Mouse (Mus musculus): ENCODE measurements around the gene Gatc. TPM values are rescaled to one million over a fixed set of nuclear protein-coding genes. Genes with fewer than 3 reads are reported as not detected.

Gene Gatc
- polyA plus RNA-seq, 1 experiment from 2014 or later = 37.0 TPM

DNA sequence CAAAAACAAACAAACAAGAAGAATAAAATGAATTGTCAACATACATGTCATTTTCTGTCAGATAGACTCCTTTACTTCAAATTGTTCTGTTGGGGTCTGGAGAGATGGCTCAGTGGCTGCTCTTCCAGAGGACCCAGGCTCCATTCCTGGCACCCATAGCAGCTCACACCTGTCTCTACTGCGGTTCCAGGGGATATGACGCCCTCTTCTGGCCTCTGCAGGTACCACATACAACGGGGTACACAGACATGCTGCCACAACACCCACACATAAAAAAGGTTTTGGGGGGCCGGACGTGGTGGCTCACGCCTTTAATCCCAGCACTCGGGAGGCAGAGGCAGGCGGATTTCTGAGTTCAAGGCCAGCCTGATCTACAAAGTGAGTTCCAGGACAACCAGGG lies 46.8 kb downstream of the Gatc start:
- ATAC-seq (replicated peaks; ENCODE audit: insufficient number of reproducible peaks, low FRiP score, low TSS enrichment, low read depth) (no peak), DNase-seq (ENCODE audit: low spot score) (no peak)
- H3K4me1 ChIP-seq (ENCODE audit: control insufficient read depth, insufficient read depth, low read length) = peaks cover 4% of the 10 kb centered on the region; the same call in 1 of the 2 replicates
- peaks cover 7% of the 10 kb centered on the region for H3K36me3 ChIP-seq (replicated peaks; ENCODE audit: control insufficient read depth, insufficient read depth, low read depth, low read length)
- no peak overlapping the region for H3K4me2 ChIP-seq (ENCODE audit: low read depth, low read length)
- H3K27ac ChIP-seq (replicated peaks; ENCODE audit: low read depth, low read length) = no peak overlapping the region
- H3K4me3 ChIP-seq (ENCODE audit: low read depth, low read length) = no peak overlapping the region
- no peak overlapping the region for H3K9ac ChIP-seq (replicated peaks; ENCODE audit: low read length)
- no peaks in the 10 kb centered on the region for H3K27me3 ChIP-seq (ENCODE audit: control insufficient read depth, insufficient read depth, low read length)
- H3K9me3 ChIP-seq (replicated peaks; ENCODE audit: control insufficient read depth, low read length) = no peaks in the 10 kb centered on the region
- 90% methylated on average over 8 of the region's 8 CpGs for WGBS

DNA sequence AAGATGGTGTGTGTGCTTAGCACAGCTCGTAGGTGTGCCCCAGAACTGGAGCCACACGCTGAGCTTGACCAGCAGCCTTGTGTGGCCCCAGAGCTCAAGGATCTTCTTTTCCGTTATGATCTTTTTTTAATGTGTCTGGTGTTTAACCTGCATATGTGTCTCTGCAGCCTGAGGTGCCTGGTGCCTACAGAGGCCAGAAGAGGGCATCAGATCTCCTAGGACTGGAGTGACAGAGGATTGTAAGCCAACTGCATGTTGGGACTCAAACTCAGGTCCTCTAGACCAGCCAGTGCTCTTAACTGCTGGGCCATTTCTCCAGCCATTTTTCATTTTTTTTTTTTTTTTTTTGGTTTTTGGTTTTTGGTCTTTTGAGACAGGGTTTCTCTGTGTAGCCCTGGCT lies 56.2 kb downstream of the Gatc start:
- ATAC-seq (replicated peaks; ENCODE audit: insufficient number of reproducible peaks, low FRiP score, low TSS enrichment, low read depth) (no peak), DNase-seq (ENCODE audit: low spot score) (no peak)
- H3K27ac ChIP-seq (replicated peaks; ENCODE audit: low read depth, low read length) = no peak overlapping the region
- H3K4me2 ChIP-seq (ENCODE audit: low read depth, low read length) = no peak overlapping the region
- no peaks in the 10 kb centered on the region for H3K4me1 ChIP-seq (ENCODE audit: control insufficient read depth, insufficient read depth, low read length)
- 87% methylated on average over 3 of the region's 3 CpGs for WGBS
- no peak overlapping the region for H3K9ac ChIP-seq (replicated peaks; ENCODE audit: low read length)
- no peaks in the 10 kb centered on the region for H3K9me3 ChIP-seq (replicated peaks; ENCODE audit: control insufficient read depth, low read length)
- H3K27me3 ChIP-seq (ENCODE audit: control insufficient read depth, insufficient read depth, low read length) = no peaks in the 10 kb centered on the region
- no peak overlapping the region for H3K4me3 ChIP-seq (ENCODE audit: low read depth, low read length)
- no peaks in the 10 kb centered on the region; the same call in none of the 2 replicates for H3K36me3 ChIP-seq (replicated peaks; ENCODE audit: control insufficient read depth, insufficient read depth, low read depth, low read length)

Other genes with a start within 250 kb of the Gatc start
- gene Gm10401, start 242.9 kb downstream of the Gatc start, polyA plus RNA-seq (2014; fragmentation: Nextera tagmentation; extraction: Ambion mirVana) = 24.6 and 26.3 TPM in 2 replicates
- 27.7 and 31.8 TPM in 2 replicates for gene Acads, start 221.8 kb downstream of the Gatc start, polyA plus RNA-seq (2014; fragmentation: Nextera tagmentation; extraction: Ambion mirVana)
- 49.6 and 53.0 TPM in 2 replicates for gene Unc119b, start 206.2 kb downstream of the Gatc start, polyA plus RNA-seq (2014; fragmentation: Nextera tagmentation; extraction: Ambion mirVana)
- gene Mlec, start 183.0 kb downstream of the Gatc start, polyA plus RNA-seq (2014; fragmentation: Nextera tagmentation; extraction: Ambion mirVana) = 36.6 and 37.5 TPM in 2 replicates
- gene Cabp1, start 146.8 kb downstream of the Gatc start, polyA plus RNA-seq (2014; fragmentation: Nextera tagmentation; extraction: Ambion mirVana) = 2.4 and 2.7 TPM in 2 replicates
- 101 and 108 TPM in 2 replicates for gene Pop5, start 105.3 kb downstream of the Gatc start, polyA plus RNA-seq (2014; fragmentation: Nextera tagmentation; extraction: Ambion mirVana)
- gene Rnf10, start 68.3 kb downstream of the Gatc start, polyA plus RNA-seq (2014; fragmentation: Nextera tagmentation; extraction: Ambion mirVana) = 75.0 and 80.1 TPM in 2 replicates
- gene Coq5, start 61.5 kb downstream of the Gatc start, polyA plus RNA-seq (2014; fragmentation: Nextera tagmentation; extraction: Ambion mirVana) = 51.7 and 52.2 TPM in 2 replicates
- 1,836 and 1,851 TPM in 2 replicates for gene Dynll1, start 40.2 kb downstream of the Gatc start, polyA plus RNA-seq (2014; fragmentation: Nextera tagmentation; extraction: Ambion mirVana)
- gene Srsf9, start 14.0 kb downstream of the Gatc start, polyA plus RNA-seq (2014; fragmentation: Nextera tagmentation; extraction: Ambion mirVana) = 376 and 390 TPM in 2 replicates
- gene Triap1, start within 50 bp of the Gatc start, polyA plus RNA-seq (2014; fragmentation: Nextera tagmentation; extraction: Ambion mirVana) = 66.7 and 68.9 TPM in 2 replicates
- 569 and 629 TPM in 2 replicates for gene Cox6a1, start 7.8 kb upstream of the Gatc start, polyA plus RNA-seq (2014; fragmentation: Nextera tagmentation; extraction: Ambion mirVana)
- gene Msi1, start 88.4 kb upstream of the Gatc start, polyA plus RNA-seq (2014; fragmentation: Nextera tagmentation; extraction: Ambion mirVana) = 52.4 and 53.9 TPM in 2 replicates
- gene Pla2g1b, start 125.1 kb upstream of the Gatc start, polyA plus RNA-seq (2014; fragmentation: Nextera tagmentation; extraction: Ambion mirVana) = not detected in 2 replicates
- 12.7 and 17.2 TPM in 2 replicates for gene Sirt4, start 143.5 kb upstream of the Gatc start, polyA plus RNA-seq (2014; fragmentation: Nextera tagmentation; extraction: Ambion mirVana)
- gene Pxn, start 165.5 kb upstream of the Gatc start, polyA plus RNA-seq (2014; fragmentation: Nextera tagmentation; extraction: Ambion mirVana) = 12.9 and 13.8 TPM in 2 replicates
- gene Rplp0, start 218.3 kb upstream of the Gatc start, polyA plus RNA-seq (2014; fragmentation: Nextera tagmentation; extraction: Ambion mirVana) = 1,437 and 1,529 TPM in 2 replicates
- 29.3 and 31.4 TPM in 2 replicates for gene Gcn1l1, start 224.1 kb upstream of the Gatc start, polyA plus RNA-seq (2014; fragmentation: Nextera tagmentation; extraction: Ambion mirVana)

Measured in embryonic facial prominence, embryonic 11.5 days (tissue).